Mouse (Mus musculus): Measurements from ENCODE around the gene Ing2. TPM values are rescaled to one million over a fixed set of nuclear protein-coding genes. Genes with fewer than 3 reads are reported as not detected.

Ing2 gene
- 6.1 and 6.2 TPM in 2 replicates for polyA plus RNA-seq (2015; fragmentation: Nextera tagmentation; extraction: Ambion mirVana)

DNA sequence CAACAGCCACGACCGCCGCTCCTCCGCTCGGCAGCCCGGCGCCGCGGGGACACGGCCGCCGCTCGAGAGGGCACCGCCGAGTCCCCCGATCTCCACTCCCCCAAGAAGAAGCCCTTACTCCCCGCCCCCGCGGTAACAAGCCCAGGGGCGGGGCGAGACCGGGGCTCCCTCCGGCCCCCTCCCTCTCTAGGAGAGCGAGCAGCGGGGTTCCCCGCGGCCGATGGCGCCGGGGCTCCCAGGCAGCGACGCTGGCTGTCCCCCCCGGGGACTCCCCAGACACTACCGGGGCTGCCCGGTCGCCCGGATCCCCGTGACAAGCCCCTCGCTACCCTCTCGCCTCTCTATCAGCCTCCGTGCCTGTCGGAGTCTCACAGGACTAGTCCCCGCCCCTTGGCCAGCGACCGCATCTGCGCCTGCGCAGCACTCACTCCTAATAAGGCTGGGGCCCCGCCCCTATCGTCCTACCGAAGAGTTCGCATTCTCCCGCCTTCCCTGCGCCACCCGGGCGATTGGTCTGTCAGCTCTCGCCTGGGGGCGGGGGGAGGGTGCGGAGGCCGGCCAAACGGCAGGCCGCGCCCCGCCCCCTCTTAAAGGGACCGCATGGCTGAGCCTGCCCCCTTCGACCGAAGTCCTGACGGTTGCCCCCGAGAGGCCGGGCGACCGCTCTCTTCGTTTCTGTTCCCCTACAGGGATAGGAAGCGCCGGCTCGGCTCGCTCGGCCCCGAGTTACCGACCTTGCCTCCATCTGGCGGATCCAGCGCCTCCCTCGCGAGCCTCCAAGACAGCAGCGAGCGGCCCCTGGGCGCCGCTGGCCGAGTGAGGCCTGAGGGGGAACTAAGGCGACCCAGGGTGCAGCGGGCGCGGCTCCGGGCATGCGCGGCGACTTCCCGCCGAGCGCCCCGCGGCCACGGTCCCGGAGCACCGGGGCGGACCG, at the start of gene Ing2:
TSS of gene Ing2 (minus strand) at position 780 of the 934 bp plus-strand sequence.
- H3K27ac ChIP-seq, result peak within 1 kb of the TSS; percentile 94
- H3K4me3 ChIP-seq, result peak within 1 kb of the TSS; percentile 94
- H3K9ac ChIP-seq, result peak within 1 kb of the TSS; percentile 79
- WGBS, result under 1% methylated on average over 104 of the region's 106 CpGs
- H3K27me3 ChIP-seq (replicated peaks), result no peaks in the 10 kb centered on the region
- peak; percentile 93 for ATAC-seq (replicated peaks)
- peak within 1 kb of the TSS; percentile 80 for H3K4me2 ChIP-seq
- H3K9me3 ChIP-seq, result no peaks in the 10 kb centered on the region
- H3K36me3 ChIP-seq (replicated peaks), result no peaks in the 10 kb centered on the region
- H3K4me1 ChIP-seq, result peaks cover 13% of the 10 kb centered on the region

DNA sequence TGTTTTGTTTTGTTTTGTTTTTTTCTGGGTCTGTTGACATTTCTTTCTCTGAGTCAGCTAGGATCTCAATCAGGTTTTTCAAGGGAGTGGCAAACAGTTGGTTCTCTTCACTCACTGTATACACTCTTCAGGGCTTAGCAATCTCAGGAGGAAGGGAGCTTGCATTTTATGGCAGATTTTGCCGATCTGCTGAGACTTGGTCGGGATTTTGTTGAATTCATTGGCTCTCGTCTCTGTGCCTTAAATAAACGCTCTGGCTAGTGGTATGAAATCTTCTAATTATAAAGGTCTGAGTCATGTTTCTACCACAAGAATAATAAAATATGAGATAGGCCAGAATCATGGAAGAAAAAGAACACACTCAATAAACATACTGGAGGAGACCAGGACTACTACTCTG, 46.3 kb upstream of the Ing2 start:
- Histone ChIP-seq H3K4me1 (no peaks in the 10 kb centered on the region), H3K27ac (no peak overlapping the region), H3K9ac (no peak overlapping the region), H3K9me3 (no peaks in the 10 kb centered on the region), H3K4me3 (no peak overlapping the region), H3K36me3 (replicated peaks) (no peaks in the 10 kb centered on the region), H3K27me3 (replicated peaks) (no peaks in the 10 kb centered on the region), H3K4me2 (no peak overlapping the region)
- 75% methylated on average over 4 of the region's 4 CpGs for WGBS
- no peak for ATAC-seq (replicated peaks)

DNA sequence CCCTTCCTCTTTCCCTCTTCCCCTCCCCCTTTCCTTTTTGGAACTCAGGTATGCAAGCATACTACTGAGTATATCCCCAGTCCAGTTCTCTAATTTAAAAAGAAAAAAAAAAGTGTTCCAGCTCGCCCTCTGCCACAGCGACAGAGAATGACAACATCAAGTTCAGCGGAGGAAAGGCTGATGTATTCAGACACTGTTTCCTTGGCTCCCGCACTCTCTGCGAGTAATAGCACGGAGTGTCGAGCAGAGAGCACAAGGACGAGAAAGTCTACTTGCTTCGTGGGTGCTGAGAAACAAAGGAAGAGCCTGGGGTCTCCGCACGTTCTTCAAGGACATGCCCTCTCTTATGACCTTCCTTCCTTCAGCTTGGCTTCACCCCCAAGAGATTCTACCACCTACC, 43.3 kb upstream of the Ing2 start:
- H3K27ac ChIP-seq, result no peak overlapping the region
- H3K9ac ChIP-seq, result no peak overlapping the region
- no peak overlapping the region for H3K4me3 ChIP-seq
- H3K4me1 ChIP-seq, result peaks cover 3% of the 10 kb centered on the region
- ATAC-seq (replicated peaks), result no peak
- H3K9me3 ChIP-seq, result no peaks in the 10 kb centered on the region
- H3K36me3 ChIP-seq (replicated peaks), result no peaks in the 10 kb centered on the region
- H3K27me3 ChIP-seq (replicated peaks), result no peaks in the 10 kb centered on the region
- peak overlapping the region; percentile 12; the same call in 1 of the 2 replicates for H3K4me2 ChIP-seq
- WGBS, result 30% methylated on average over 11 of the region's 11 CpGs

DNA sequence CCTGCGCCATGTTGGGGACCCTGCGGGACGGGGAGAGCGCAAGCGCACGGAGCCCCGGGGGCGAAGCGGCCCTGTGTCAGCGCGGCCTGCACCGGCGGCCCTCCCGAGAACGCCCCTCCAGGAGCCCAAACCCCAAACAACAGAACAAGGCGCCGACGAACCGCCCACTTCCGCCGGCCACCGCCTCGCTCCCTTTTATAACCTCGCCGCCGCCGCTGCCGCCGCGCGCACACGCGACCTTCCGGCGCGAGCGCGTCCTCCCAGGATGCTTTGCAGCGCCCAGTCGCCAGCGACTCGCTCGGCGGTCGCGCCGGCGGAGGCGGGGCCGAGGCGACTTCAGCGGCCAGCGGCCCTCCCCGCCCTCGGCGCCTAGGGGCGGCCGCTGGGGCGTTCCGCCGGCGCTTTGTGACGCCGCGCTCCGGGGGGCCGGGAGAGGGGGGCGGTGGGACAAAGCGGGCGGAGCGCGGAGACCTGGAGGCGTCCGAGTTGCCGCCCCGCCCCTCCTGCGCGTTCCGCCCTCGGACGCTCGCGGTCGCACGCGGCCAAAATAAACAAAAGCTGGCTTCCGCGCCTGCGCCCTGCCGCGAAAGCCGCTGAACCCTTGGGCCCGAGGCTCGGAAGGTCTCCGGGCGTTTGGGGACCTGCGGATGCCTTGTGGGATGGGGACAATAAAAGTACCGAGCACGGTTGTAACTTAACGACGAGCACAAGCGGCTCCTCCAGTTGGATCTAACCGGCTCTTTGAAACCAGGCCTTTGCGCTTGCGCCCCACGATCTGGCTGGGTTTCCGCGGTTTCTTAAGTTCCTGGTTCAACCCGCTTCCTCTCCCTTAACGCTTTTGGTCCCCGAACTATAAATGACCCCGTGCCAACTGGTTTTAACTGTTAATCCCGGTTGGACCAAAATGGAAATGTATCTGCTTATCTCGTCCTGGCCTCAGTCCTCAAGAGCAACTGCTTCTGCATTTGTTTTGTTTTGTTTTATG, 38.7 kb upstream of the Ing2 start, which contains the start of gene Cdkn2aip:
TSS of gene Cdkn2aip (minus strand) at position 172 of the 985 bp plus-strand sequence.
- Histone ChIP-seq H3K4me3 (peak within 1 kb of the TSS; percentile 99), H3K9me3 (no peaks in the 10 kb centered on the region), H3K4me2 (peak within 1 kb of the TSS; percentile 79), H3K27me3 (replicated peaks) (no peaks in the 10 kb centered on the region), H3K36me3 (replicated peaks) (peaks cover 13% of the 10 kb centered on the region), H3K27ac (peak within 1 kb of the TSS; percentile 91), H3K4me1 (peaks cover 25% of the 10 kb centered on the region), H3K9ac (peak within 1 kb of the TSS; percentile 81)
- under 1% methylated on average over 114 of the region's 114 CpGs for WGBS
- peak; percentile 95 for ATAC-seq (replicated peaks)

DNA sequence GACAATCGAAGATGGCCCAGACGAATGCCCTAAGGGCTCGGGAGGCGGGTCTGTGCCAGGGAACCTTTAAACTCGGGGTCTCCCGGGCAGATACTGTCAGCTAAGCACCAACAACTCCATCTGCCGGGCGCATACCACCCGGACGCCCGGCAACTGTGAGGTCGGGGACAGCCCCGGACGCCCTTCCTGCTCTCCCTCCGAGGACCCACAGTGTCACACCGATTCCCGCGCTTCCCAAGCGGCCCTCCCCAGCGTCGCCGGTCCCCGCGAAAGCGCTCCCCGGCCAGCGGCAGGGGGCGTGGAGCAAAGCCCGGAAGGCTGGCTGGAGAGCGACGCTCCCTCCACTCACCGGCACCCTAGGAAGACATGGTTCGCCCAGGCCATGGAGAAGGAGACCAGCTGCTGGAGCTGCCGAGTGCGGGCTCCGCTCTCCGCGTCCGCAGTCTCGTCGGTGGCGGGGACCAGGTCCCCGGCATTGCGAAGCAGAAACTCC, 37.9 kb upstream of the Ing2 start:
- H3K9me3 ChIP-seq, result no peaks in the 10 kb centered on the region
- H3K27ac ChIP-seq, result peak overlapping the region; percentile 91
- H3K4me2 ChIP-seq, result peak overlapping the region; percentile 79
- WGBS, result 0% methylated on average over 44 of the region's 44 CpGs
- H3K27me3 ChIP-seq (replicated peaks), result no peaks in the 10 kb centered on the region
- H3K4me3 ChIP-seq, result peak overlapping the region; percentile 99
- H3K36me3 ChIP-seq (replicated peaks), result peaks cover 19% of the 10 kb centered on the region
- ATAC-seq (replicated peaks), result peak; percentile 71
- H3K4me1 ChIP-seq, result peaks cover 27% of the 10 kb centered on the region
- H3K9ac ChIP-seq, result peak overlapping the region; percentile 81

DNA sequence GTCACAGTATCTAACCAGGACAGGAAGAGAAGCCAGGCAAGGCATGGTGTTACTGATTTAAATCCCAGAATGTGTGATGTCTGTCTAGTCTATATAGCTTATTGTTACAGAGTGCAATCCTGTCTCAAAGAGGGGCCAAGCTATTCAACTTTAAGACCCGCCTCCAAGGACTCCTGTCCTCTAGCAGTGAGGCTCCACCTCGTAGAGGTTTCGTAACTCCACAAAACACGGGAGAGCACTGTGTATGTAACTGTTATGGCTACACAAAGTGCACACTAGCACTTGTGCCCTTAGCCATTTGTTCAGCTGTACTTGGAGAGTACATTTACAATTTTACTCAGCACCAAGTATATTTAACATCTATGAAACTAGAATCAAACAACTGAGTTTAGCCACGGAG, 32.8 kb upstream of the Ing2 start:
- H3K9ac ChIP-seq, result no peak overlapping the region
- H3K27me3 ChIP-seq (replicated peaks), result no peaks in the 10 kb centered on the region
- H3K27ac ChIP-seq, result no peak overlapping the region
- no peaks in the 10 kb centered on the region for H3K9me3 ChIP-seq
- peaks cover 24% of the 10 kb centered on the region for H3K4me1 ChIP-seq
- WGBS, result 81% methylated on average over 5 of the region's 5 CpGs
- no peak overlapping the region for H3K4me3 ChIP-seq
- no peak overlapping the region for H3K4me2 ChIP-seq
- H3K36me3 ChIP-seq (replicated peaks), result peaks cover 24% of the 10 kb centered on the region
- ATAC-seq (replicated peaks), result no peak

DNA sequence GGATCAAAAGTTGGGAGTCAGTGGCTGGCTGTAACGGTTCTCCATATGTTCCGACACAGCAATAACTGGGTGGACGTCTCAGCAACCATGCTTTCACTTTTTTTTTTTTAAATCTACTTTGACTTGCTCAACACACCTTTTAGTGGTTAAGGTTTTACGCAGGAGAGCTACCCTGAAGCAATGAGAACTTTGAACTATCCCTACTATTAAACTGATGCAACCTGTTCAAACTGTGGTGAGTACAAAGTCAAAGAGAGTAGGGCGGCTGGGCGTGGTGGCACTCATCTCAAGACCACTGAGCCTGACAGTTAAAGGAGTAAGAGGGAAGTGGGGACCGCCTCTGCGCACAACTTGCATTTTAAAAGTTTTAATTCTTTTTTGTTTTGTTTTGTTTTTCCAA, 31.4 kb upstream of the Ing2 start:
- Histone ChIP-seq H3K9ac (no peak overlapping the region), H3K4me2 (no peak overlapping the region), H3K27me3 (replicated peaks) (no peaks in the 10 kb centered on the region), H3K4me1 (peaks cover 14% of the 10 kb centered on the region), H3K9me3 (no peaks in the 10 kb centered on the region), H3K27ac (no peak overlapping the region), H3K4me3 (no peak overlapping the region), H3K36me3 (replicated peaks) (peaks cover 21% of the 10 kb centered on the region)
- no peak for ATAC-seq (replicated peaks)
- 94% methylated on average over 8 of the region's 8 CpGs for WGBS

DNA sequence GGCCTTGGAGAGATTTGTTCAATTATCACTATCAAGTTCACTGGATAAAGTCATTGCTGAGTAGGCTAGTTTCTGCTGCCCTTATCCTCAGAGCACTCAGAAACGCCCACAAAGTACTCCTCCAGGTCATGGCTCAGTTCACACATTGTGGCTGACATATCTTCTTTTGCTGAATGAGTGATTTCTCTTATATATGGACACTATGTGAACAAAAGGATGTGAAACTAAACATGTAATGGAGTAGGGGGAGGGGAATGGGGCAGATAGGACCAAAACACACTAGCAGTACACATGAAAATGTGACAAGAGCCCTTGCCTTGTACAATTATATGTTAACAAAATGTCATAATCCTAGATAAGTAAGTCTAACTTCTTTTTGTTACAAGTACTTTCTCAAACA, 27.0 kb upstream of the Ing2 start:
- H3K9ac ChIP-seq, result no peak overlapping the region
- no peak for ATAC-seq (replicated peaks)
- H3K36me3 ChIP-seq (replicated peaks), result no peaks in the 10 kb centered on the region
- H3K4me3 ChIP-seq, result no peak overlapping the region
- no peaks in the 10 kb centered on the region for H3K27me3 ChIP-seq (replicated peaks)
- no peak overlapping the region for H3K27ac ChIP-seq
- H3K4me2 ChIP-seq, result no peak overlapping the region
- WGBS, result 33% methylated on average over 1 of the region's 1 CpGs
- no peaks in the 10 kb centered on the region for H3K4me1 ChIP-seq
- H3K9me3 ChIP-seq, result no peaks in the 10 kb centered on the region

DNA sequence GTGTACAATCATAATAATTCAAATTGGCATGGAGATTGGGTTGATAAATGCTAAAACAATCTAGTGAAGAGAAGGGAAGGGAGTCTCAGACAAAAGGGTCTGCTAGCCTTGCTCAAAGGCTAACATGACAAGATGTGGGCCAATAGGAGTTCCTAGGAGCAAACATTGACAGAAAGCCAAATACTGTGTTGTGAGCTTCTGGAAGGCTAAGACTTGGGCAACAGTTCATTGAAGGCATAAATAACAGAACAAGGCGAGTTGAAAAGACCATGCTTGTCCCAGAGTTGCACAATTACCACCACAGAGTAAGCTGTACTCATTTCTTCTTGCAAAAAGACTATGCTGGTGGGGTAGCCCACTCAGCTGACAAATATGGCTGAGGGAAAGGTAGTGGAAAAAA, 22.3 kb upstream of the Ing2 start:
- 76% methylated on average over 1 of the region's 1 CpGs for WGBS
- H3K27me3 ChIP-seq (replicated peaks), result no peaks in the 10 kb centered on the region

DNA sequence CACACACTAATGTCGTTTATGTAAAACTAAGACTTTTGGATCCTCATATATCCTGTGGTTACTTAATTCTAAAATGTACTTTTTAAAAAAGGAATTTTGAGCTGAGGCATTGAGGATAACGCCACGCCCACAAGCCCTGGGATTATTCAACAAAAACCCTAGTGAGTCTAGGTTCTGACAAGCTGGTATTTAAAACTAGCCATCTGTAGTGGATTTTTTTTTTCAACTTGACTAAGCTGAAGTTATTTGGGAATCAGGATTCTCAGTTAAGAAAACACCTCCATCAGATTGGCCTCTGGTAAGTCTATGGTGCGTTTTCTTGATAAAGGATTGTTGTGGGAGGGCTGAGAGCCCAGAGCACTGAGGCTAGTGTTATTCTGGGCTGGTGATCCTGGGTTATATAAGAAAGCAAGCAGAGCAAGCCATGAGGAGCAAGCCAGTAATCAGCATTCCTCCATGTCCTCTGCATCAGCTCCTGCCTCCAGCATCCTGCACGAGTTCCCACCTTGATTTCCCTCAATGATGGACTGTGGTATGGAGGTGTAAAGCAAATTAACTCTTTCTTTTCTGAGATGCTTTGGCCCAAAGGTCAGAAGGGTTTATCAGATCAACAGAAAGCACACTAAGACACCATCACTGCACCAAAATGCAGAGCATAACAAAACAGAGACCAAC, 20.2 kb upstream of the Ing2 start:
- Histone ChIP-seq H3K27ac (no peak overlapping the region), H3K36me3 (replicated peaks) (no peaks in the 10 kb centered on the region), H3K4me1 (peaks cover 5% of the 10 kb centered on the region), H3K4me3 (no peak overlapping the region), H3K9ac (no peak overlapping the region), H3K4me2 (no peak overlapping the region), H3K27me3 (replicated peaks) (no peaks in the 10 kb centered on the region), H3K9me3 (no peaks in the 10 kb centered on the region)
- 82% methylated on average over 5 of the region's 5 CpGs for WGBS
- no peak for ATAC-seq (replicated peaks)

More for the DNA sequence above, 22.3 kb upstream of the Ing2 start:
- no peak for ATAC-seq (replicated peaks)
- Histone ChIP-seq H3K36me3 (replicated peaks) (no peaks in the 10 kb centered on the region), H3K9me3 (no peaks in the 10 kb centered on the region), H3K9ac (no peak overlapping the region), H3K4me2 (no peak overlapping the region), H3K4me1 (no peaks in the 10 kb centered on the region), H3K4me3 (no peak overlapping the region), H3K27ac (no peak overlapping the region)

DNA sequence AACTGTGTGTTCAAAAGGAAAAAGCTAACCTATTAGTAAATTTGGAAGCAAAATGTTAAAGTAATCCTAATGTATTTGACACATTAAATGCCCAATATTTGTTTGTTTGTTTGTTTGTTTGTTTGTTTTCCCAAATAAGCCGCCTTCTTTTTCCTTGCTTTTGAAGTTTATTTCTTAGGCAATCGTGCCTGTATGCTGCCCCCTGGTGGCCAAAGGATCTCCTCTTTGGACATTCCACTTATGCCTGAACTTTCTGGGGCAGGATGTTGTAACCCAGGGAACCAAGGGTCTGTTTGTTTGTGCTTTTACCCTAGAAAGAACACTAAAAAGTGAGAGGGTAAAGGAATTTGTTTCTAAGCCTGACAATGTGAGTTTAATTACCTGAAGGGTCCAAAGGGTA, 17.8 kb upstream of the Ing2 start:
- no peaks in the 10 kb centered on the region for H3K27me3 ChIP-seq (replicated peaks)
- WGBS, result 18% methylated on average over 2 of the region's 2 CpGs
- ATAC-seq (replicated peaks), result no peak

More for the DNA sequence above, 17.8 kb upstream of the Ing2 start:
- peaks cover 6% of the 10 kb centered on the region for H3K4me1 ChIP-seq
- no peak overlapping the region for H3K9ac ChIP-seq
- no peaks in the 10 kb centered on the region for H3K36me3 ChIP-seq (replicated peaks)
- no peak overlapping the region for H3K4me2 ChIP-seq
- H3K9me3 ChIP-seq, result no peaks in the 10 kb centered on the region
- H3K27ac ChIP-seq, result no peak overlapping the region
- no peak overlapping the region for H3K4me3 ChIP-seq
